Mouse (Mus musculus) erythroblast, adult 5-6 weeks (primary cell): ENCODE results near the gene Fcgr4. TPM values are rescaled to one million over a fixed set of nuclear protein-coding genes. Genes with fewer than 3 reads are reported as not detected.
"Not testable (repeated sequence)": the region's sequence is repeated elsewhere in the genome, so short reads cannot be mapped to it uniquely, and the experiment has no call there.

Experiments used
- ATAC-seq: replicated peaks from 2 replicates; pipeline ENCODE4 v1.8.0; 2016; ENCODE audit warnings: moderate number of reproducible peaks, mild to moderate bottlenecking, moderate TSS enrichment, inconsistent platforms; ENCODE audit not compliant: poor library complexity, low FRiP score, severe bottlenecking
- total RNA-seq, 2 experiments: library from RNA; stranded (forward) in 1 of 2; stranded (reverse) in 1 of 2; fragments of 150-400 nt in 1 of 2; fragments of 200-764, 138-1000 nt in 1 of 2; gene quantifications; 2 replicates each; pipeline versions ENCODE4 v1.2.3 to v1.2.4; 2015 to 2017; ENCODE audit warnings: low replicate concordance in 2 of 2

The Fcgr4 gene
- total RNA-seq, 2 experiments from 2014 or later = 10.6 to 27.5 TPM

DNA sequence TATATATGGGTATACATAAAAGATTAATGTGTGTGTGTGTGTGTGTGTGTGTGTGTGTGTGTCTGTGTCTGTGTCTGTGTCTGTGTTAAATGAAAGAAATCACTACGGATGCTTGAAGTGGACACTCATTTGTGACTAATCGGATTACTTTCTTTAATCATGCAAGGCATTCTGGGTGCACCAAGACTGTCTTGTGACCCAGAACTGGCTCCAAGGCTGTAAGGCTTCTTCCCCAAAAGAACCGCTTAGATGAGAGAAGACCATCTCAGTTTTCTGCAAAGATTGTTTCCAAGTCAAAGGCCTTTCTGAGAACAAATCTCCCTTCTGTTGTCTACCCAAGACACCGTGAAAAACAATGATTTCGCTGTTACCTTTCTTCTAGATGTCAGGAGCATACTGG is 58.5 kb downstream of the Fcgr4 start:
- not testable (repeated sequence) for ATAC-seq

GRCm38 (mm10) chr1:171077955-171078354 is 59.2 kb downstream of the Fcgr4 start:
- ATAC-seq = not testable (repeated sequence)

DNA sequence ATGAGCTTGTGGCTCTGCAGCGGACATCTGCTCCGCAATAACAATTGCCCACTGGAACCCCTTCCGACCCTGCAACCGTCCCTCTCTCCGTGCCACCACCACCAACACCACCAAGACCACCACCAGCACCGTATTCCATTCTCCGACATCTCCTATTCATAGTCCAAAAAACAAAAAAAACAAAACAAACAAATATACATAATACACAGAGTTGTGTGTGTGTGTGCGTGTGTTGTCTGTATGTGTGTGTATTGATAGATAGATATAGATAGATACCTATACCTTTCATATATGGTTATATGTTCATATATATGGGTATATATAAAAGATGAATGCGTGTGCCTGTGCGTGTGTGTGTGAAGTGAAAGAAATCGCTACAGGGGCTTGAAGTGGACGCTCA is 59.7 kb downstream of the Fcgr4 start:
- not testable (repeated sequence) for ATAC-seq

DNA sequence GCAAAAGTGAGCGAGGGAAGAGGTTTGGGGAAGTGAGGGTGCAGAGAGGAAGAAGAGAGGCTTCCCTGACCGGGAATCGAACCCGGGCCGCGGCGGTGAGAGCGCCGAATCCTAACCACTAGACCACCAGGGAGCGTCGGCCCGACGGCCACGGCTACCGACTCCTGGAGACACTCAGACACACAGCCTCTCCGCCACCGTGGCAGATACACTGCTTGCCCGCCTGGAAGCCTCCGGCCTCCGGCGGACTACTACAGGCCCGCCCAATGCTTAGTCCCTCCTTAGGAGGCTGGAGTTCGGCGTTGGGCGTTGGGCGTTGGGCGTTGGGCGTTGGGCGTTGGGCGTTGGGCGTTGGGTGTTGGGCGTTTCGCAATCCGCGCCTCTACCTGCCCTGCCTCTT is 60.6 kb downstream of the Fcgr4 start:
- ATAC-seq = peak; percentile 37

Other genes with a start within 250 kb of the Fcgr4 start
- gene Atf6, start 151.1 kb upstream of the Fcgr4 start, total RNA-seq (2015; ENCODE audit: low replicate concordance) = 17.3 and 21.5 TPM in 2 replicates
- 22.6 and 27.2 TPM in 2 replicates for gene Atf6, start 151.1 kb upstream of the Fcgr4 start, total RNA-seq (2017; ENCODE audit: low replicate concordance)
- gene Gm26620, start 133.9 kb upstream of the Fcgr4 start, total RNA-seq (2015; ENCODE audit: low replicate concordance) = not detected in 2 replicates
- gene Gm26620, start 133.9 kb upstream of the Fcgr4 start, total RNA-seq (2017; ENCODE audit: low replicate concordance) = not detected in 2 replicates
- 1.7 TPM in 1 of 2 replicates, not detected in the other for gene Dusp12, start 133.4 kb upstream of the Fcgr4 start, total RNA-seq (2015; ENCODE audit: low replicate concordance)
- gene Dusp12, start 133.4 kb upstream of the Fcgr4 start, total RNA-seq (2017; ENCODE audit: low replicate concordance) = 1.4 and 1.5 TPM in 2 replicates
- not detected in 2 replicates for gene Fcrlb, start 106.0 kb upstream of the Fcgr4 start, total RNA-seq (2015; ENCODE audit: low replicate concordance)
- not detected in 2 replicates for gene Fcrlb, start 106.0 kb upstream of the Fcgr4 start, total RNA-seq (2017; ENCODE audit: low replicate concordance)
- gene Fcrla, start 91.3 kb upstream of the Fcgr4 start, total RNA-seq (2015; ENCODE audit: low replicate concordance) = 0.63 TPM in 1 of 2 replicates, not detected in the other
- 0.84 and 0.94 TPM in 2 replicates for gene Fcrla, start 91.3 kb upstream of the Fcgr4 start, total RNA-seq (2017; ENCODE audit: low replicate concordance)
- gene Fcgr2b, start 42.4 kb upstream of the Fcgr4 start, total RNA-seq (2015; ENCODE audit: low replicate concordance) = 38.0 and 43.5 TPM in 2 replicates
- 20.1 and 23.1 TPM in 2 replicates for gene Fcgr2b, start 42.4 kb upstream of the Fcgr4 start, total RNA-seq (2017; ENCODE audit: low replicate concordance)
- gene Fcgr3, start 46.0 kb downstream of the Fcgr4 start, total RNA-seq (2015; ENCODE audit: low replicate concordance) = 100 and 146 TPM in 2 replicates
- 78.3 and 110 TPM in 2 replicates for gene Fcgr3, start 46.0 kb downstream of the Fcgr4 start, total RNA-seq (2017; ENCODE audit: low replicate concordance)
- not detected in 2 replicates for gene Cfap126, start 95.0 kb downstream of the Fcgr4 start, total RNA-seq (2015; ENCODE audit: low replicate concordance)
- not detected in 2 replicates for gene Cfap126, start 95.0 kb downstream of the Fcgr4 start, total RNA-seq (2017; ENCODE audit: low replicate concordance)
- gene Sdhc, start 131.7 kb downstream of the Fcgr4 start, total RNA-seq (2015; ENCODE audit: low replicate concordance) = 15.6 and 40.3 TPM in 2 replicates
- gene Sdhc, start 131.7 kb downstream of the Fcgr4 start, total RNA-seq (2017; ENCODE audit: low replicate concordance) = 9.2 and 20.0 TPM in 2 replicates
- gene Mpz, start 131.8 kb downstream of the Fcgr4 start, total RNA-seq (2015; ENCODE audit: low replicate concordance) = not detected in 2 replicates
- not detected in 2 replicates for gene Mpz, start 131.8 kb downstream of the Fcgr4 start, total RNA-seq (2017; ENCODE audit: low replicate concordance)
- gene Pcp4l1, start 177.3 kb downstream of the Fcgr4 start, total RNA-seq (2015; ENCODE audit: low replicate concordance) = not detected in 2 replicates
- 0.84 and 3.2 TPM in 2 replicates for gene Pcp4l1, start 177.3 kb downstream of the Fcgr4 start, total RNA-seq (2017; ENCODE audit: low replicate concordance)
- not detected in 2 replicates for gene Nr1i3, start 195.1 kb downstream of the Fcgr4 start, total RNA-seq (2015; ENCODE audit: low replicate concordance)
- not detected in 2 replicates for gene Nr1i3, start 195.1 kb downstream of the Fcgr4 start, total RNA-seq (2017; ENCODE audit: low replicate concordance)
- gene Tomm40l, start 203.6 kb downstream of the Fcgr4 start, total RNA-seq (2015; ENCODE audit: low replicate concordance) = 4.0 and 4.2 TPM in 2 replicates
- gene Tomm40l, start 203.6 kb downstream of the Fcgr4 start, total RNA-seq (2017; ENCODE audit: low replicate concordance) = 2.2 and 2.6 TPM in 2 replicates
- gene Apoa2, start 206.1 kb downstream of the Fcgr4 start, total RNA-seq (2015; ENCODE audit: low replicate concordance) = not detected in 2 replicates
- not detected in 2 replicates for gene Apoa2, start 206.1 kb downstream of the Fcgr4 start, total RNA-seq (2017; ENCODE audit: low replicate concordance)
- gene Fcer1g, start 215.4 kb downstream of the Fcgr4 start, total RNA-seq (2015; ENCODE audit: low replicate concordance) = 269 and 282 TPM in 2 replicates
- 89.5 and 162 TPM in 2 replicates for gene Fcer1g, start 215.4 kb downstream of the Fcgr4 start, total RNA-seq (2017; ENCODE audit: low replicate concordance)
- 0.19 TPM in 1 of 2 replicates, not detected in the other for gene Adamts4, start 231.5 kb downstream of the Fcgr4 start, total RNA-seq (2015; ENCODE audit: low replicate concordance)
- not detected in 2 replicates for gene Adamts4, start 231.5 kb downstream of the Fcgr4 start, total RNA-seq (2017; ENCODE audit: low replicate concordance)
- gene Ndufs2, start 232.5 kb downstream of the Fcgr4 start, total RNA-seq (2015; ENCODE audit: low replicate concordance) = 62.9 and 78.4 TPM in 2 replicates
- gene Ndufs2, start 232.5 kb downstream of the Fcgr4 start, total RNA-seq (2017; ENCODE audit: low replicate concordance) = 48.0 and 62.1 TPM in 2 replicates